Mouse (Mus musculus) hindbrain, embryonic 15.5 days (tissue): Measurements from ENCODE around the gene Lef1. TPM values are rescaled to one million over a fixed set of nuclear protein-coding genes. Genes with fewer than 3 reads are reported as not detected.
A peak's percentile ranks its signal among the peaks of the same experiment; 100 is the strongest.

Source experiments
- ATAC-seq: fragments of 200-750 bp; cut with Nextera tagmentation; 2 replicates; pipeline ENCODE4 v1.8.0; 2017; ENCODE audit warnings: low read depth, moderate number of reproducible peaks, moderate TSS enrichment; ENCODE audit not compliant: low FRiP score
- H3K27ac ChIP-seq: fragments of 300-500 bp; sonication (generic); replicated peaks from 2 replicates; pipeline ENCODE4 v1.5.1; 2015; ENCODE audit warnings: mild to moderate bottlenecking, inconsistent platforms
- H3K27me3 ChIP-seq: fragments of 300-500 bp; sonication (generic); 2 replicates; pipeline ENCODE4 v1.6.1; 2015; ENCODE audit warnings: control low read depth, inconsistent platforms
- H3K36me3 ChIP-seq: fragments of 300-500 bp; sonication (generic); 2 replicates; pipeline ENCODE4 v1.6.1; 2015; ENCODE audit warnings: control low read depth, inconsistent platforms
- H3K4me1 ChIP-seq: fragments of 300-500 bp; sonication (generic); replicated peaks from 2 replicates; pipeline ENCODE4 v1.6.1; 2015; ENCODE audit warnings: control low read depth, inconsistent platforms
- H3K4me2 ChIP-seq: fragments of 300-500 bp; sonication (generic); 2 replicates; pipeline ENCODE4 v1.6.1; 2015; ENCODE audit warnings: moderate library complexity, mild to moderate bottlenecking, inconsistent platforms
- H3K4me3 ChIP-seq: fragments of 300-500 bp; sonication (generic); 2 replicates; pipeline ENCODE4 v1.5.1; 2015; ENCODE audit warnings: mild to moderate bottlenecking, inconsistent platforms
- H3K9ac ChIP-seq: fragments of 300-500 bp; sonication (generic); 2 replicates; pipeline ENCODE4 v1.6.1; 2015; ENCODE audit warnings: inconsistent platforms
- H3K9me3 ChIP-seq: fragments of 300-500 bp; sonication (generic); 2 replicates; pipeline ENCODE4 v1.6.1; 2016; ENCODE audit warnings: control low read depth, inconsistent platforms
- WGBS: fragments of 180-500 bp; shearing (Covaris S2); methylation state at CpG from one replicate; pipeline ENCODE4 v1.1.7; 2015; 5-methylcytosine and 5-hydroxymethylcytosine counted together
- polyA plus RNA-seq: library from polyadenylated mRNA; unstranded; fragments of >200 nt; fragmentation: Nextera tagmentation; extraction: Ambion mirVana; gene quantifications from 2 replicates; pipeline ENCODE4 v1.2.1, GENCODE M21; 2015

Gene Lef1
- polyA plus RNA-seq, 1 experiment from 2014 or later = 10.2 TPM

DNA sequence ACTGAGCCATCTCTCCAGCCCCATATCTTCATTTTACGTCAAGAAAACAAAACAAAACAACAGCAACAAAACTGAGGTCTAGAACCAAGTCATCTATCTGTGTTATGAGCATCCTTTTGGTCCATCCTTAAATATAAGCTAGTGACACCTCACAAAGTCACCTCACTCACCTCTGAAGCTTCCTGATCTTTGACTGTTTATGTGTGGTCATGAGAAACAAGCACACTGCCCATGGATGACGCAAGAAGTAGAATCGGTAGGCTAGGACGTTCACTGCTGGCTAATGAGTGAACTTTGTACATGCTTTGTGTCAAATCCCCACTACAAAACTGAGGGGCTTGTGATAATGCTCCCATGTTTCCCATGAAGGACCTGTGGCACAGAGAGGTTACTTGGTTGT, 16.2 kb downstream of the Lef1 start:
- Histone ChIP-seq H3K4me1 (no peaks in the 10 kb centered on the region), H3K4me3 (no peak overlapping the region), H3K27ac (no peak overlapping the region), H3K9ac (no peak overlapping the region), H3K27me3 (no peaks in the 10 kb centered on the region), H3K36me3 (no peaks in the 10 kb centered on the region), H3K9me3 (no peaks in the 10 kb centered on the region), H3K4me2 (no peak overlapping the region)
- ATAC-seq = no peak
- WGBS = 97% methylated on average over 4 of the region's 4 CpGs

DNA sequence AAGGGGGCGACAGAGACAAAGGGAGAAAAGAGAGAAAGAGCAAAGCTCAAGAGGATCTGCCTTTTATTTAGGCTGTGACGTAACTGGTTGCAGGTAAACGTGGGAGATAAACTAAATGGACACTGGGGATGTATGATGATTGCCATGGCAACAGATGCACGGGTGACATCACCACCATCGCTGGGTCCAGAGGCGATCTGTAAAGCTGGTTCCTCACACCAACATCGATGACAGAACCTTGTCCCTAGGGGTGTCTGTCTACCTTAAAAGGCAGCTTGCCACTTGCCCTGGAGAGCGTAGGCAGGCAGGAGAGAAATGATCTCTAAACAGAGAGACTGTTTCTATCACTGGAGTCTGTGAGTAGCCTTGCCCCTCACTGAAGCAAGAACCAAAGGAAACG, 23.7 kb downstream of the Lef1 start:
- no peak for ATAC-seq
- Histone ChIP-seq H3K36me3 (no peaks in the 10 kb centered on the region), H3K4me1 (peaks cover 17% of the 10 kb centered on the region), H3K9me3 (no peaks in the 10 kb centered on the region), H3K9ac (no peak overlapping the region), H3K4me3 (no peak overlapping the region), H3K4me2 (no peak overlapping the region), H3K27me3 (peaks cover 3% of the 10 kb centered on the region; the same call in 1 of the 2 replicates), H3K27ac (no peak overlapping the region)
- WGBS = 55% methylated on average over 9 of the region's 9 CpGs

DNA sequence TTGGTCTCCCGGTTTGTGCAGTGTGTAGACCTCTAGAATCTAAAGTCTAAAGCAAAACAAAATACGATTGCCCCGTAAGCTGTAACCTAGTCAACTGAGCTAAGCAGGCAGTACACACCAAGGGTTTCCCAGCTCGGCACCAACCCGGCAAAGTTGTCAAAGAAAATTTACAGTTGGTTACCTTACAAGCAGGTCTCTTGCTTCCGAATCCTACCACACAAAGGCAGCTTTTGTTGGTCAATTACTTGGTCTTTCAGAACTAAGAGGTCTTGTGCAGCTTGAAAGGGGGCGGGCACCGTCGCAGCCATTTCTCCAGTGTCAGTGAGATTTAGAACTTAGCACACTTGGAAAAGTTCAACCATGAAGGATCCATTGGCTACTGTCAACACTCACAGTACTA, 25.2 kb downstream of the Lef1 start:
- ATAC-seq = no peak
- WGBS = 30% methylated on average over 9 of the region's 9 CpGs
- H3K4me1 ChIP-seq = peaks cover 19% of the 10 kb centered on the region

DNA sequence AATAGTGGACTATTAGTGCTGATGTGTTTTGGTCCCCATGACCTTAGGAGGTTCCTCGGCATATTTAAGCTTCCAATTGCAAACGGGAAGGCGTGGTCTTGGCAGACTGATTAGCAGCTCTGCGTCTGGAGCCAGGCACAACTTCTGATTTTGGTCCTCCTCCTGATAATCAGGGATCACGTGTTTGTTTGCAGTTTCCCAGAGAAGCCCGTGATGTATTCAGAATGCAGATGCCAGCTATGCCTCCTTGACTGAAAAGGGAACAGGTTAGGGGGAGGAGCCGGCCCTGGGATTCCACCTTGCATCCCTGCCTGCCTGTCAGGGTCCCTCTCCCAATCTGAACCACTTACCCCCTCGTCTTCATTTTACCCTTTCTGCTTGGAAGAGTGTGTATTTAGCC, 26.2 kb downstream of the Lef1 start:
- Histone ChIP-seq H3K27ac (no peak overlapping the region), H3K9ac (no peak overlapping the region), H3K4me1 (peaks cover 19% of the 10 kb centered on the region), H3K27me3 (peaks cover 3% of the 10 kb centered on the region; the same call in 1 of the 2 replicates), H3K4me2 (peak overlapping the region; percentile 44), H3K4me3 (no peak overlapping the region), H3K36me3 (no peaks in the 10 kb centered on the region), H3K9me3 (no peaks in the 10 kb centered on the region)
- WGBS = 11% methylated on average over 8 of the region's 8 CpGs
- ATAC-seq = no peak

More for the DNA sequence above, 25.2 kb downstream of the Lef1 start:
- Histone ChIP-seq H3K27me3 (peaks cover 3% of the 10 kb centered on the region; the same call in 1 of the 2 replicates), H3K36me3 (no peaks in the 10 kb centered on the region), H3K4me2 (no peak overlapping the region), H3K27ac (no peak overlapping the region), H3K9ac (no peak overlapping the region), H3K9me3 (no peaks in the 10 kb centered on the region), H3K4me3 (no peak overlapping the region)

DNA sequence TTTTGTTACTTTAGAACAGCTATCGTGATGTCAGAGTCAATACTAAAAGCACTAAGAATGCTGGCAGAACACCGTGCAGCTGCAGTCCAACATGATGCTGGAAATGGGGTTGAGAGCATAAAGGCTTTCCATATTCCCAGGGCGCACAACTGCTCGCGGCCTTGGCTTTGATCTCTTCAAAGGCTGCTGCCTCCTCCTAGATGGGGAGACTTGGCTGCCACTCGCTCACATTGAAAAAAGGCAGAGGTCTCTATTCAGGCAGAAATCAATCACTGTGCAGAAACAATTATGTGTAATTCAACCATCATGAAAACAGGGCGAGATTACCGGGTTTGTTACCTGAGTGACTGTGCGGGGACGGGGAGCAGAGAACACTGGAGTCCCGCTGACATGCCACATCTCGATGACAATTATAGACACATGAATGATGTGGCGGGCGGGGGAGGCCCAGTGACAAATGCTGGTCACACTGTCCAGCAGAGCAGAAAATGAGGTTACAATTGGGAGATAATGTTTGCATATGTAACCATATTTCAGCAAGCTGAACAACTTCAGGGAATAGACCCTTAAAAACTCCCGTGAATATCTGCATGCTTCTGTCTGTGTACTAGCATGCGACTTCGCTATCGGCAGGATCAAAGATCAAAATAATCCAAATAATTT, 27.0 kb downstream of the Lef1 start:
- H3K36me3 ChIP-seq = no peaks in the 10 kb centered on the region
- H3K4me1 ChIP-seq = peaks cover 19% of the 10 kb centered on the region
- H3K4me2 ChIP-seq = peak overlapping the region; percentile 44
- 14% methylated on average over 18 of the region's 18 CpGs for WGBS
- H3K9me3 ChIP-seq = no peaks in the 10 kb centered on the region
- peak; percentile 47 for ATAC-seq
- H3K27ac ChIP-seq = no peak overlapping the region
- H3K9ac ChIP-seq = no peak overlapping the region
- H3K4me3 ChIP-seq = peak overlapping the region; percentile 1; the same call in 1 of the 2 replicates
- H3K27me3 ChIP-seq = peaks cover 4% of the 10 kb centered on the region; the same call in 1 of the 2 replicates

DNA sequence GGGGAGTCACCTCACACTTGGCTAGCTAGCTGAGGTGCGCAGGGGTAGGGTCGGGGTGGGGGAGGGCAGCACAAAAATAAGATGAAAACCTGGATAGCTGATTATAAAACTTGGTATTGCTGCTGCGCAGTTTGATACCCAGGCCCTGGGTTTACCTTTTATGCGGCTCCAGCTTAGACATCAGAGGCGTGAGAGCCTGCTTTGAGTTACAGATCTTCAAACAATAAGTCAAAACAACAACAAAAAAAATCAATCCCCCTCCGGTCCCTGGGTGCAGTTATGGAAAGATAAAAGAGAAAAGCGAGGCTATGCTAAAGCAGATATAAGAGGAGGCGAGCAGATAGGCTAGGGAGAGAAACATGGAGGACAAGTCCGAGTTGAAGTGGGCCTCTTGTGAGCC, 28.0 kb downstream of the Lef1 start:
- ATAC-seq = no peak
- Histone ChIP-seq H3K4me3 (no peak overlapping the region), H3K4me2 (no peak overlapping the region), H3K27ac (no peak overlapping the region), H3K9ac (no peak overlapping the region), H3K36me3 (no peaks in the 10 kb centered on the region), H3K27me3 (peaks cover 8% of the 10 kb centered on the region; the same call in 1 of the 2 replicates), H3K9me3 (no peaks in the 10 kb centered on the region), H3K4me1 (peaks cover 19% of the 10 kb centered on the region)
- WGBS = 81% methylated on average over 9 of the region's 9 CpGs

DNA sequence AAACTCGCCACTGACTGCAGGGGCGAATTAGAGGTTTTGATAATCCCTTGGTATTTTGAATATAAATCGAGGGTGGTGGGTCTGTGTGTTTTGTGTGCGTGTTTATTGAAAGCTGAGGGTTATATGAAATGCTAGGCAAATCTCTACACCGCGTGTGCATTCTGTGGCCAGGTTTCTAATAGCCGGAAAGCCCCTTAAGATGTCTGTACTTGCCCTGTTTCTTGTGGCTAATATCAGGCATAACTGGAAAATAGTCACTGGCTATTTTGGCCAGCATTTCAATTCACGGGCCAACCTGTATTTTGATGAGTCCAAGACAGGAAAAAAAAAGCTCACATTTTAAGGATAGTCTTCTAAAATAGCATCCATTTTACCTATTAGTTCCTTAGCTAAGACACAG, 28.5 kb downstream of the Lef1 start:
- peaks cover 19% of the 10 kb centered on the region for H3K4me1 ChIP-seq

DNA sequence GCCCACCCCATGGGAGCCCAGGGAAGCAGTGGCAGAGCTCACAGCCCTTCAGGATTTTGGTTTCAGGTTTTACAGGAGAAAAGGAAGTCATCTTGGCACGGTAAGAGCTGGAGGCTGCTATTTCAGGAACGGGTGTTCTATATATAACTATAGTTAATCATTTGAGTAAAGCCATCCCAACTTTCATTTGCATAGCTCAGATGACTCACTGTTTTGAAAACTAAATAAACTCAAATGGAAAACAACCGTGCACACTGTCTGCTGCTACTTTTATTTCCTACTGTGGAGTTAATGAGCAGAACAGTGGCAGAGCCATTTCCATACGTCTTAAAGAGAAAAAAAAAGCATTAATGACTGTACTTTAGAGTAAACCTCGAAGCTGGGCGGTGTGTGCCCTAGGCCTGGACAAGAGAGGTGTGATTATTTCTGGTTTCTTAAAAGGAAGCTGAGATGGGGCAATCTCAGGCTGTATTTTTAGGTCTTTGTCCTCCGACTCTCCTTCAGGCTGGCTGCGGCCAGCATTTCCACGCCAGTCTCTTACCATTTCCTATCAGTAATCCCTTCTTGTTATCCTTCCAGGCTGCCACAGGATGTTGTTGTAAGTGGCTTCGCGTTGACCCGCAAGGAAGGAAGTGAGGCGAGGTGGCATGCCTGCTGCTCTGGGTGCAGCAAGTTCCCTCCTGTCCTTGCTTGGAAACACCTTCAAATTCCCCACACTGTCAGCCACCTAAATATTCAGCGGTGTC, 29.2 kb downstream of the Lef1 start:
- Histone ChIP-seq H3K36me3 (no peaks in the 10 kb centered on the region), H3K27ac (no peak overlapping the region), H3K9ac (no peak overlapping the region), H3K4me1 (peaks cover 19% of the 10 kb centered on the region), H3K4me3 (no peak overlapping the region), H3K9me3 (no peaks in the 10 kb centered on the region), H3K27me3 (peaks cover 12% of the 10 kb centered on the region; the same call in 1 of the 2 replicates), H3K4me2 (no peak overlapping the region)
- no peak for ATAC-seq
- 60% methylated on average over 14 of the region's 14 CpGs for WGBS

More for the DNA sequence above, 28.5 kb downstream of the Lef1 start:
- no peaks in the 10 kb centered on the region for H3K36me3 ChIP-seq
- H3K4me2 ChIP-seq = no peak overlapping the region
- H3K9me3 ChIP-seq = no peaks in the 10 kb centered on the region
- 90% methylated on average over 8 of the region's 8 CpGs for WGBS
- no peak overlapping the region for H3K4me3 ChIP-seq
- peaks cover 10% of the 10 kb centered on the region; the same call in 1 of the 2 replicates for H3K27me3 ChIP-seq
- no peak overlapping the region for H3K27ac ChIP-seq
- ATAC-seq = no peak
- no peak overlapping the region for H3K9ac ChIP-seq

DNA sequence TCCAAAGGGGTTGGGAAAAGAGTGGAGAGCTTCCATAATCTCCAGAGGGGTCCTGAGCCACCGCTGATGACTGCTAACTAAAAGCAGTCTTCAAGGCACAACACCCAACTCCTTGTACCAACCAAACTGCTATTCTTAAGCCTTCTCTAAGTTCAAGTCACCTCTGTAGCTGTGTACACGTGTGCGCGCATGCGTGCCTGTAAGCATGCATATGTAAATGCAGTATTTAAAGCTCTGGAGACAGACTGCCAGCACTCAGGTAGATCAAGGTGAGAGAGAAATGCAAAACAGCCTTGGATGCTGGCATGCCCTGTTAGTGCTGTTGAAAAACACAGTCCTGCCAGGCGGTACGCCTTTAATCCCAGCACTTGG, 29.8 kb downstream of the Lef1 start:
- Histone ChIP-seq H3K4me1 (peaks cover 19% of the 10 kb centered on the region), H3K9ac (no peak overlapping the region), H3K27ac (no peak overlapping the region), H3K27me3 (peaks cover 12% of the 10 kb centered on the region; the same call in 1 of the 2 replicates), H3K36me3 (no peaks in the 10 kb centered on the region), H3K9me3 (no peaks in the 10 kb centered on the region), H3K4me2 (no peak overlapping the region), H3K4me3 (no peak overlapping the region)
- no peak for ATAC-seq
- WGBS = 91% methylated on average over 7 of the region's 7 CpGs

DNA sequence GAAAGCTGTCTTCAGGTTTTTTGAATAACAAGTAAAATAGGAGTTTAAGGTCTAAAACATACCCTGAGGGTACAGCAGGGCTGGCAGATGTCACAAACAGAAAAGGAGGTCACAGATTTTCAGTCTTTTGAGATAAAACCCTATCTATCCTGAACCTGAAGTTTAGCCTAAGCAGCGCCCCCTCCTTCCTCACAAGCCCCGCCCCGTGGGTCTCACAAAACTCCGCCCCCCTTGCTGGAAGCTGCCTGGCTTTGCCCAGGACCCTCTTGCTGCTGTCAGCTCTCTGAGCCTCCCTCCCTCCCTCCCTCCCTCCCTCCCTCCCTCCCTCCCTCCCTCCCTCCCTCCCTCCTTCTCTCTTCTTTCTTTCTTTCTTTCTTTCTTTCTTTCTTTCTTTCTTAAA, 31.3 kb downstream of the Lef1 start:
- no peak for ATAC-seq
- peaks cover 16% of the 10 kb centered on the region for H3K4me1 ChIP-seq
- no peak overlapping the region for H3K9ac ChIP-seq
- no peak overlapping the region for H3K27ac ChIP-seq
- H3K27me3 ChIP-seq = peaks cover 9% of the 10 kb centered on the region; the same call in 1 of the 2 replicates
- no peak overlapping the region for H3K4me2 ChIP-seq
- no peaks in the 10 kb centered on the region for H3K36me3 ChIP-seq
- H3K9me3 ChIP-seq = no peaks in the 10 kb centered on the region
- 27% methylated on average over 4 of the region's 4 CpGs for WGBS
- no peak overlapping the region for H3K4me3 ChIP-seq

DNA sequence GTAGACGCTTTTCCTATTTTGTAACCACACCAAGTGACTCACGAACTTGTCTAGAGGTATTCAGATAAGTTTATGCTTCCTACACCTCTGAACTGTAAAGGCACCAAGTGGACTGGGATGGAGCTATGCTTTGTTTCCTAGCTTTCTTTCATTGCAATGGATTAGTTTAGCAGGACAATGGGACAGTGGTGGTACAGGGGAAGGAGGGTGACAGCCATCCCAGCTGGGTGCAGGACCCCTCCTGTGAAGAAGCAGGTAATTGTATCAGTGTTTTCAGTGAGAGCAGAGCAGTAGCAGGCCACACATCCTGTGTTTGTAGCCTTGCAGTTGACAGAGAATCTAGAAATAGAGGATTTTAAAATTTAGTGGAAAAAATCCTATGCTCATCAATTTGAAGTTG, 34.0 kb downstream of the Lef1 start:
- Histone ChIP-seq H3K9ac (no peak overlapping the region), H3K4me1 (peaks cover under 1% of the 10 kb centered on the region; the same call in 1 of the 2 replicates), H3K4me2 (no peak overlapping the region), H3K36me3 (no peaks in the 10 kb centered on the region), H3K9me3 (no peaks in the 10 kb centered on the region), H3K4me3 (no peak overlapping the region), H3K27ac (no peak overlapping the region), H3K27me3 (peaks cover 9% of the 10 kb centered on the region; the same call in 1 of the 2 replicates)
- ATAC-seq = no peak
- WGBS = 57% methylated on average over 2 of the region's 2 CpGs

DNA sequence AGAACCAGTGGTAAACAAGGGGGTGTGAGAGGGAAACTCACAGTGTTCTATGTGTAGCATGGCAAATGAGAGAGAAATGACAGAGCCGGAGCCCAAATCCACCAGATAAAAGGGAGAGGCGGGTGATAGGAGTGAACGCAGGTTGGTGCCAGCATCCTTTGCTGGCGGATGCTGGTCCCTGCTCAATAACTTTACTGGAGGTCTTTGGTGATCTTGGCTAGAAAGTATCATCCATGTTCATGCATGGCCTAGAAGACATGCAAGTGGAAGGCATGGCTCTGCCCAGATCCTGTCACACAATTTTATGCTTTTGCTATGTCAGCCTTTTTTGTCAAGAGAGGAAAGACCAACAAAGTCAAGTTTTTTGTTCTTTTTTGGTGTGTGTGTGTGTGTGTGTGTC, 42.6 kb downstream of the Lef1 start:
- no peak overlapping the region for H3K27ac ChIP-seq
- no peak overlapping the region for H3K4me3 ChIP-seq
- no peaks in the 10 kb centered on the region for H3K27me3 ChIP-seq
- H3K9me3 ChIP-seq = no peaks in the 10 kb centered on the region
- no peak overlapping the region for H3K4me2 ChIP-seq
- ATAC-seq = no peak
- WGBS = 99% methylated on average over 4 of the region's 4 CpGs
- H3K36me3 ChIP-seq = no peaks in the 10 kb centered on the region
- no peaks in the 10 kb centered on the region; the same call in 1 of the 2 replicates for H3K4me1 ChIP-seq
- H3K9ac ChIP-seq = no peak overlapping the region
